ENCODE assay signal across 8 mouse cellular contexts in genomic region chr14:61681708-61682701, GRCm38 (mm10).
DNase-seq lines count a peak whose midpoint lies in the region; ATAC-seq lines count a peak whose summit lies in the region.

No protein-coding gene starts in this region.

- H3K36me3 ChIP-seq in megakaryocyte, embryonic 14.5 days (replicated peaks; ENCODE audit: low read length) = peaks cover 4% of the 10 kb centered on the region

- no peaks in the 10 kb centered on the region for H3K9me3 ChIP-seq in megakaryocyte, embryonic 14.5 days

- ATAC-seq in common myeloid progenitor, adult 5-6 weeks (replicated peaks; ENCODE audit: low read depth, poor library complexity, severe bottlenecking) = peak; percentile 37

- peaks cover 51% of the 10 kb centered on the region for H3K4me1 ChIP-seq in megakaryocyte, embryonic 14.5 days

- H3K4me3 ChIP-seq in megakaryocyte, embryonic 14.5 days (replicated peaks) = peak overlapping the region; percentile 98

- DNase-seq in adipocyte (ENCODE audit: low spot score) = peak; percentile 95
- DNase-seq in gastrocnemius, adult 8-10 months (ENCODE audit: low spot score in 2 of 2) = peak; percentile 88 to 90
- DNase-seq in induced T-regulatory cell, adult 2 months (ENCODE audit: low read depth) = peak; percentile 92
- DNase-seq in left cerebral cortex, adult 9 months (ENCODE audit: low spot score in 2 of 2) = peak; percentile 59 to 86
- peak; percentile 96 for DNase-seq in right cerebral cortex, postnatal 14 days
- peak; percentile 77 for DNase-seq in urinary bladder, postnatal 25 days (ENCODE audit: low spot score)

- peaks cover 20% of the 10 kb centered on the region for H3K27me3 ChIP-seq in megakaryocyte, embryonic 14.5 days (replicated peaks)

Comparison
In these comparisons a context has a peak if more than half of its experiments do, and no peak if none do; other contexts are left out.
1. Peak in every context shown above with its lines: DNase-seq, ATAC-seq and H3K4me3 ChIP-seq.